In genomic region chr6:84094998-84095397, GRCm38 (mm10) we compare ENCODE assay signal across 9 mouse cellular contexts.
DNase-seq lines count a peak whose midpoint lies in the region; ATAC-seq and TF ChIP-seq lines count a peak whose summit lies in the region.
"Had no signal": no experiment of that assay in that cellular context is flagged by ENCODE, and none has a peak within 500 bp of the region (broad histone marks: within the 10 kb centered on the region; RNA-seq: fewer than 3 reads in every experiment).

No protein-coding gene starts in this region.

- no peaks in the 10 kb centered on the region for H3K36me3 ChIP-seq in C2C12 (ENCODE audit: control insufficient read depth, insufficient read depth)
- no peaks in the 10 kb centered on the region for H3K36me3 ChIP-seq in lung, postnatal 0 days (ENCODE audit: insufficient read depth, low read length)
- H3K36me3 ChIP-seq: hindbrain, embryonic 15.5 days had no signal

- H3K4me2 ChIP-seq in lung, postnatal 0 days (replicated peaks; ENCODE audit: low read depth, low read length): no peak overlapping the region
- H3K4me2 ChIP-seq: hindbrain, embryonic 15.5 days had no signal

- TF ChIP-seq CTCF in C2C12 (IDR thresholded peaks at IDR 0.05; ENCODE audit: control insufficient read depth, insufficient read depth, insufficient read length): peak; percentile 62
- peak; percentile 97 for TF ChIP-seq CTCF in gastrocnemius, adult 2 months (IDR thresholded peaks at IDR 0.05)
- TF ChIP-seq CTCF in layer of hippocampus, adult 2 months (conservative IDR thresholded peaks at IDR 0.05): peak; percentile 98
- TF ChIP-seq CTCF in lung, postnatal 0 days (IDR thresholded peaks at IDR 0.05): peak; percentile 86

- peak; percentile 84 for DNase-seq in MN1 (ENCODE audit: low spot score)
- peak; percentile 91 to 95 for DNase-seq in cerebellum, postnatal 10 days
- peak; percentile 82 for DNase-seq in gastrocnemius, adult 2 months
- DNase-seq in layer of hippocampus, adult 2 months (ENCODE audit: low spot score in 2 of 2): peak; percentile 42 to 86
- peak; percentile 45 for DNase-seq in lung, postnatal 0 days (ENCODE audit: low spot score)
- peak; percentile 81 to 83 for DNase-seq in right cerebral cortex, adult 2 months (ENCODE audit: low spot score in 2 of 2)
- peak; percentile 73 for DNase-seq in urinary bladder, postnatal 14 days (ENCODE audit: low spot score)

- no peak overlapping the region for H3ac ChIP-seq in C2C12 (ENCODE audit: control insufficient read depth, insufficient read length, low read depth)

- intact Hi-C loops in gastrocnemius, adult 2 months (cut with DNase I): loop anchor here (2.0 to 10.0 kb wide), 5 partner anchors 42 to 820 kb away; no protein-coding TSS in a partner anchor

- no peaks in the 10 kb centered on the region for H3K79me2 ChIP-seq in C2C12 (ENCODE audit: control insufficient read depth, insufficient read depth)

- peaks cover 8% of the 10 kb centered on the region for H3K27me3 ChIP-seq in C2C12 (ENCODE audit: control insufficient read depth, insufficient read depth, insufficient read length)
- no peaks in the 10 kb centered on the region for H3K27me3 ChIP-seq in lung, postnatal 0 days (replicated peaks; ENCODE audit: insufficient read depth, low read length)
- H3K27me3 ChIP-seq: hindbrain, embryonic 15.5 days had no signal

- no peak overlapping the region for H3K9ac ChIP-seq in lung, postnatal 0 days (replicated peaks; ENCODE audit: low read depth)
- H3K9ac ChIP-seq: hindbrain, embryonic 15.5 days had no signal

- H3K9me3 ChIP-seq in lung, postnatal 0 days (ENCODE audit: low read length): no peaks in the 10 kb centered on the region
- H3K9me3 ChIP-seq: hindbrain, embryonic 15.5 days had no signal

- no peaks in the 10 kb centered on the region for H3K4me1 ChIP-seq in lung, postnatal 0 days (ENCODE audit: insufficient read depth, low read depth, low read length)

- no peak overlapping the region for H3K4me3 ChIP-seq in C2C12 (ENCODE audit: insufficient read depth, poor library complexity, severe bottlenecking)
- no peak overlapping the region for H3K4me3 ChIP-seq in gastrocnemius, adult 2 months
- H3K4me3 ChIP-seq in layer of hippocampus, adult 2 months: no peak overlapping the region
- no peak overlapping the region for H3K4me3 ChIP-seq in lung, postnatal 0 days (ENCODE audit: low read depth, low read length)
- H3K4me3 ChIP-seq: hindbrain, embryonic 15.5 days had no signal

- no peak for ATAC-seq in lung, postnatal 0 days

- 25% methylated on average over 7 of the region's 7 CpGs for WGBS in lung, postnatal 0 days

- H3K79me3 ChIP-seq in C2C12 (ENCODE audit: low read depth): no peaks in the 10 kb centered on the region

- TF ChIP-seq EP300 in lung, postnatal 0 days (IDR thresholded peaks at IDR 0.05): no peak

- no peak overlapping the region for H3K27ac ChIP-seq in gastrocnemius, adult 2 months
- no peak overlapping the region for H3K27ac ChIP-seq in layer of hippocampus, adult 2 months
- H3K27ac ChIP-seq in lung, postnatal 0 days (ENCODE audit: low read length): no peak overlapping the region
- H3K27ac ChIP-seq: hindbrain, embryonic 15.5 days had no signal

TF ChIP-seq in C2C12, 6 proteins besides CTCF, POLR2A, EP300 and RAD21:
- TF ChIP-seq USF1 (IDR thresholded peaks at IDR 0.05; ENCODE audit: low read depth) (no peak), MAX (IDR thresholded peaks at IDR 0.05) (no peak), MYOG (IDR thresholded peaks at IDR 0.05; ENCODE audit: control insufficient read depth, extremely low read depth, insufficient read length) (no peak), CEBPB (IDR thresholded peaks at IDR 0.05; ENCODE audit: low read depth) (no peak), FOSL1 (IDR thresholded peaks at IDR 0.05; ENCODE audit: insufficient read depth, low read length, poor library complexity, severe bottlenecking) (no peak), MYOD1 (IDR thresholded peaks at IDR 0.05; ENCODE audit: control insufficient read depth, insufficient read length, low read depth) (no peak)
